Mouse (Mus musculus): ENCODE measurements at regions not wholly inside any gene's neighbourhood (a gene's known extent, or its start where the extent isn't known, plus 50 kb on each side); places are given as distances from the start of the nearest gene placed in this dataset.

- DNase-seq (ENCODE audit: low spot score in 2 of 2): peak in 1 of 2 experiments; percentile 42
Measured at GRCm38 (mm10) chr13:28699490-28700032, 254.0 kb downstream of the Sox4 start.

- DNase-seq (ENCODE audit: low spot score in 2 of 2): peak in 1 of 2 experiments; percentile 56
Measured at GRCm38 (mm10) chr13:28697796-28698678, 255.5 kb downstream of the Sox4 start.

- no peak for DNase-seq (ENCODE audit: low spot score in 2 of 2)
Measured at GRCm38 (mm10) chr13:28693078-28693477, 260.4 kb downstream of the Sox4 start.

GRCm38 (mm10) chr13:28692587-28692986 is 260.9 kb downstream of the Sox4 start:
- no peak for DNase-seq (ENCODE audit: low spot score in 2 of 2)

- no peak for DNase-seq (ENCODE audit: low spot score in 2 of 2)
Measured at GRCm38 (mm10) chr13:28690511-28691160, 262.9 kb downstream of the Sox4 start.

- no peak for DNase-seq (ENCODE audit: low spot score in 2 of 2)
Measured at GRCm38 (mm10) chr13:28687838-28688237, 265.7 kb downstream of the Sox4 start.

GRCm38 (mm10) chr13:28684311-28684710 is 269.2 kb downstream of the Sox4 start:
- DNase-seq (ENCODE audit: low spot score in 2 of 2): no peak

- DNase-seq (ENCODE audit: low spot score in 2 of 2): peak in 1 of 2 experiments; percentile 4
Measured at GRCm38 (mm10) chr13:28680266-28680665, 273.2 kb downstream of the Sox4 start.

- no peak for DNase-seq (ENCODE audit: low spot score in 2 of 2)
Measured at GRCm38 (mm10) chr13:28673622-28674021, 279.9 kb downstream of the Sox4 start.

- DNase-seq (ENCODE audit: low spot score in 2 of 2): no peak
Measured at GRCm38 (mm10) chr13:28671543-28671942, 282.0 kb downstream of the Sox4 start.

- no peak for DNase-seq (ENCODE audit: low spot score in 2 of 2)
Measured at GRCm38 (mm10) chr13:28669832-28670585, 283.5 kb downstream of the Sox4 start.

GRCm38 (mm10) chr13:28666832-28667231 is 286.7 kb downstream of the Sox4 start:
- no peak for DNase-seq (ENCODE audit: low spot score in 2 of 2)

GRCm38 (mm10) chr13:28665150-28665549 is 288.4 kb downstream of the Sox4 start:
- no peak for DNase-seq (ENCODE audit: low spot score in 2 of 2)

- DNase-seq (ENCODE audit: low spot score in 2 of 2): no peak
Measured at GRCm38 (mm10) chr13:28664698-28665097, 288.8 kb downstream of the Sox4 start.

GRCm38 (mm10) chr13:28663950-28664681 is 289.4 kb downstream of the Sox4 start:
- no peak for DNase-seq (ENCODE audit: low spot score in 2 of 2)

GRCm38 (mm10) chr13:28663459-28663858 is 290.1 kb downstream of the Sox4 start:
- peak in 1 of 2 experiments; percentile 61 for DNase-seq (ENCODE audit: low spot score in 2 of 2)

GRCm38 (mm10) chr13:28662316-28662752 is 291.2 kb downstream of the Sox4 start:
- no peak for DNase-seq (ENCODE audit: low spot score in 2 of 2)

GRCm38 (mm10) chr13:28660151-28660550 is 293.4 kb downstream of the Sox4 start:
- DNase-seq (ENCODE audit: low spot score in 2 of 2): no peak

- no peak for DNase-seq (ENCODE audit: low spot score in 2 of 2)
Measured at GRCm38 (mm10) chr13:28658652-28659051, 294.9 kb downstream of the Sox4 start.

- DNase-seq (ENCODE audit: low spot score in 2 of 2): no peak
Measured at GRCm38 (mm10) chr13:28654883-28655282, 298.6 kb downstream of the Sox4 start.

- DNase-seq (ENCODE audit: low spot score in 2 of 2): no peak
Measured at GRCm38 (mm10) chr13:28653362-28653761, 300.2 kb downstream of the Sox4 start.

Measured in urinary bladder, postnatal 4 days (tissue).